10 mouse cellular contexts compared by ENCODE assay signal in the genomic region with DNA sequence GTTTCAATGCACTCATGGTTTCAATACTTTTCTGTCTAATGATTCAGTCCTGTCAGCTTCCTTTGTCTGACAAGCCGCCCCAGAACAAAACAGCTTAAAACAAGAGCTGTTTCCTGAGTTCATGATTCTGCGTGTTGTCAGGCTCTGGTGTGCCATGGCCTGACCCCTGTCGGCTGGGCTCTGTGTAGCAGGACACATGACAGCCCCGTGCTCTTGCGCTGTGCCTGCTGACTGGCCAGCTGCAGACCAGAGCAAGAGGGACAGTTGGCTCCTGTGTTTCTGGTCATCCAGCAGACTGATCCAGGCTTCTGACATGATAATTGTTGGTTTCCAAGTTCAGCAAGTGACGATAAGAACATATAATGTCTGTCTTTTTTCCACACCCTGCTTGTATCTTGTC. TPM values are rescaled to one million over a fixed set of nuclear protein-coding genes. Genes with fewer than 3 reads are reported as not detected.
A peak's percentile ranks its signal among the peaks of the same experiment; 100 is the strongest.
DNase-seq lines count a peak whose midpoint lies in the region; ATAC-seq lines count a peak whose summit lies in the region.
"Had no signal": no experiment of that assay in that cellular context is flagged by ENCODE, and none has a peak within 500 bp of the region (broad histone marks: within the 10 kb centered on the region; RNA-seq: fewer than 3 reads in every experiment).

No protein-coding gene starts in this region.

- H3K4me3 ChIP-seq in embryonic facial prominence, embryonic 10.5 days = no peak overlapping the region
- H3K4me3 ChIP-seq in intestine, embryonic 15.5 days (replicated peaks) = no peak overlapping the region
- H3K4me3 ChIP-seq: limb, embryonic 15.5 days had no signal

- peaks cover 27% of the 10 kb centered on the region for H3K4me1 ChIP-seq in embryonic facial prominence, embryonic 10.5 days
- peaks cover 20% of the 10 kb centered on the region for H3K4me1 ChIP-seq in intestine, embryonic 15.5 days (replicated peaks)

- H3K9ac ChIP-seq in intestine, embryonic 15.5 days = no peak overlapping the region
- H3K9ac ChIP-seq: limb, embryonic 15.5 days had no signal

- 43% methylated on average over 6 of the region's 6 CpGs for WGBS in embryonic facial prominence, embryonic 10.5 days
- 30% methylated on average over 6 of the region's 6 CpGs for WGBS in intestine, embryonic 15.5 days

- no peaks in the 10 kb centered on the region for H3K27me3 ChIP-seq in embryonic facial prominence, embryonic 10.5 days (replicated peaks; ENCODE audit: low read depth, poor library complexity, severe bottlenecking)
- no peaks in the 10 kb centered on the region for H3K27me3 ChIP-seq in intestine, embryonic 15.5 days (replicated peaks)
- H3K27me3 ChIP-seq: limb, embryonic 15.5 days had no signal

- H3K9me3 ChIP-seq in embryonic facial prominence, embryonic 10.5 days = no peaks in the 10 kb centered on the region
- H3K9me3 ChIP-seq in intestine, embryonic 15.5 days = no peaks in the 10 kb centered on the region
- H3K9me3 ChIP-seq: limb, embryonic 15.5 days had no signal

- ATAC-seq in intestine, embryonic 15.5 days = peak; percentile 54; the same call in 1 of the 2 replicates

- H3K36me3 ChIP-seq in embryonic facial prominence, embryonic 10.5 days (replicated peaks) = no peaks in the 10 kb centered on the region
- no peaks in the 10 kb centered on the region for H3K36me3 ChIP-seq in intestine, embryonic 15.5 days
- H3K36me3 ChIP-seq: limb, embryonic 15.5 days had no signal

- H3K27ac ChIP-seq in embryonic facial prominence, embryonic 10.5 days (replicated peaks) = 0 out of 2 replicates have a peak overlapping the region, but pooled peaks have one; percentile 25
- peak overlapping the region; percentile 72 for H3K27ac ChIP-seq in intestine, embryonic 15.5 days
- H3K27ac ChIP-seq: limb, embryonic 15.5 days had no signal

- peak; percentile 19 for DNase-seq in layer of hippocampus, adult 9-11 months
- DNase-seq in layer of hippocampus, postnatal 25 days (ENCODE audit: extremely low spot score in 1 of 2, low spot score in 1 of 2) = no peak
- DNase-seq in ES-CJ7 (ENCODE audit: low read depth, low spot score) = peak; percentile 55
- DNase-seq in embryonic facial prominence, embryonic 10.5 days (ENCODE audit: low spot score) = peak; percentile 69
- DNase-seq in lung, postnatal 25 days (ENCODE audit: low spot score) = peak; percentile 37
- peak; percentile 4 to 7 for DNase-seq in thymus, adult 18-20 months
- DNase-seq in cerebellum, adult 11-12 months = no peak

- H3K4me2 ChIP-seq in intestine, embryonic 15.5 days (replicated peaks) = no peak overlapping the region
- H3K4me2 ChIP-seq: limb, embryonic 15.5 days had no signal

RNA-seq across cellular contexts. Expression of a gene that starts 26.4 kb away (rescaled TPM):
- not detected for total RNA-seq in layer of hippocampus, postnatal 25 days (2021)
- polyA plus RNA-seq in embryonic facial prominence, embryonic 10.5 days (2016; fragmentation: Nextera tagmentation; extraction: Ambion mirVana) = not detected in 2 replicates
- polyA plus RNA-seq in intestine, embryonic 15.5 days (2015; fragmentation: Nextera tagmentation; extraction: Ambion mirVana) = 1.2 and 1.9 TPM in 2 replicates
- total RNA-seq: adrenal gland, postnatal 4 days had no signal

RNA-seq across cellular contexts. Expression of a gene that starts 42.2 kb away (rescaled TPM):
- under 1 TPM; 0.52 to 0.66 TPM for total RNA-seq in layer of hippocampus, postnatal 25 days (2021)
- 0.69 and 1.2 TPM in 2 replicates for polyA plus RNA-seq in embryonic facial prominence, embryonic 10.5 days (2016; fragmentation: Nextera tagmentation; extraction: Ambion mirVana)
- polyA plus RNA-seq in intestine, embryonic 15.5 days (2015; fragmentation: Nextera tagmentation; extraction: Ambion mirVana) = 2.7 and 3.0 TPM in 2 replicates

Comparison
In these comparisons a context has a peak if more than half of its experiments do, and no peak if none do; other contexts are left out.
1. DNase-seq: peak in layer of hippocampus, adult 9-11 months (single experiment), ES-CJ7 (single experiment), embryonic facial prominence, embryonic 10.5 days (single experiment), lung, postnatal 25 days (single experiment) and thymus, adult 18-20 months (2 of 2); none in layer of hippocampus, postnatal 25 days (0 of 2) and cerebellum, adult 11-12 months (single experiment).